Mouse (Mus musculus) liver, embryonic 12.5 days (tissue): ENCODE results near the gene Irf2bp2. TPM values are rescaled to one million over a fixed set of nuclear protein-coding genes. Genes with fewer than 3 reads are reported as not detected.

Source experiments
- ATAC-seq: fragments of 200-750 bp; cut with Nextera tagmentation; 2 replicates; pipeline ENCODE4 v1.8.0; 2017; ENCODE audit warnings: moderate number of reproducible peaks, mild to moderate bottlenecking, moderate library complexity
- H3K27ac ChIP-seq: fragments of 300-500 bp; sonication (generic); 2 replicates; pipeline ENCODE4 v1.5.1; 2016; ENCODE audit warnings: mild to moderate bottlenecking
- H3K27me3 ChIP-seq: fragments of 300-500 bp; sonication (generic); replicated peaks from 2 replicates; pipeline ENCODE4 v1.6.1; 2016; ENCODE audit warnings: mild to moderate bottlenecking, moderate library complexity
- H3K36me3 ChIP-seq: fragments of 300-500 bp; sonication (generic); 2 replicates; pipeline ENCODE4 v1.6.1; 2016; ENCODE audit warnings: mild to moderate bottlenecking, moderate library complexity
- H3K4me1 ChIP-seq: fragments of 300-500 bp; sonication (generic); 2 replicates; pipeline ENCODE4 v1.6.1; 2016
- H3K4me2 ChIP-seq: fragments of 300-500 bp; sonication (generic); 2 replicates; pipeline ENCODE4 v1.6.1; 2016; ENCODE audit warnings: mild to moderate bottlenecking, moderate library complexity
- H3K4me3 ChIP-seq: fragments of 300-500 bp; sonication (generic); 2 replicates; pipeline ENCODE4 v1.5.1; 2016; ENCODE audit warnings: mild to moderate bottlenecking, moderate library complexity
- H3K9ac ChIP-seq: fragments of 300-500 bp; sonication (generic); 2 replicates; pipeline ENCODE4 v1.6.1; 2016; ENCODE audit warnings: mild to moderate bottlenecking, moderate library complexity
- H3K9me3 ChIP-seq: fragments of 300-500 bp; sonication (generic); replicated peaks from 2 replicates; pipeline ENCODE4 v1.6.1; 2016; ENCODE audit warnings: mild to moderate bottlenecking, moderate library complexity
- WGBS: fragments of 180-500 bp; shearing (Covaris S2); methylation state at CpG from one replicate; pipeline ENCODE4 v1.1.7; 2016; ENCODE audit not compliant: insufficient replicate concordance; 5-methylcytosine and 5-hydroxymethylcytosine counted together
- polyA plus RNA-seq: library from polyadenylated mRNA; unstranded; fragments of >200 nt; fragmentation: Nextera tagmentation; extraction: Ambion mirVana; gene quantifications from 2 replicates; pipeline ENCODE4 v1.2.1, GENCODE M21; 2016

Irf2bp2 gene
- polyA plus RNA-seq, 1 experiment from 2014 or later = 5.5 TPM

GRCm38 (mm10) chr8:126616736-126617135, 22.9 kb upstream of the Irf2bp2 start:
- Histone ChIP-seq H3K27ac (no peak overlapping the region), H3K9ac (no peak overlapping the region), H3K36me3 (no peaks in the 10 kb centered on the region), H3K9me3 (no peaks in the 10 kb centered on the region), H3K27me3 (no peaks in the 10 kb centered on the region), H3K4me2 (no peak overlapping the region), H3K4me1 (peaks cover 35% of the 10 kb centered on the region), H3K4me3 (no peak overlapping the region)
- ATAC-seq = no peak
- WGBS = 69% methylated on average over 5 of the region's 5 CpGs

- H3K27me3 ChIP-seq = no peaks in the 10 kb centered on the region
- H3K4me1 ChIP-seq = peaks cover 44% of the 10 kb centered on the region
- H3K4me2 ChIP-seq = peak overlapping the region; percentile 46
- ATAC-seq = peak; percentile 56
- 30% methylated on average over 9 of the region's 9 CpGs for WGBS
- H3K27ac ChIP-seq = peak overlapping the region; percentile 10; the same call in 1 of the 2 replicates
- H3K9me3 ChIP-seq = no peaks in the 10 kb centered on the region
- no peak overlapping the region for H3K4me3 ChIP-seq
- H3K9ac ChIP-seq = no peak overlapping the region
- no peaks in the 10 kb centered on the region for H3K36me3 ChIP-seq
These were observed 22.0 kb upstream of the Irf2bp2 start for GRCm38 (mm10) chr8:126615765-126616164.

GRCm38 (mm10) chr8:126614740-126615132, 20.9 kb upstream of the Irf2bp2 start:
- Histone ChIP-seq H3K9me3 (no peaks in the 10 kb centered on the region), H3K36me3 (no peaks in the 10 kb centered on the region), H3K4me3 (no peak overlapping the region), H3K4me2 (no peak overlapping the region), H3K4me1 (peaks cover 49% of the 10 kb centered on the region), H3K27ac (peak overlapping the region; percentile 62; the same call in 1 of the 2 replicates), H3K9ac (no peak overlapping the region), H3K27me3 (no peaks in the 10 kb centered on the region)
- 66% methylated on average over 5 of the region's 5 CpGs for WGBS
- ATAC-seq = no peak

GRCm38 (mm10) chr8:126614062-126614739, 20.4 kb upstream of the Irf2bp2 start:
- peak overlapping the region; percentile 62; the same call in 1 of the 2 replicates for H3K27ac ChIP-seq
- no peaks in the 10 kb centered on the region for H3K36me3 ChIP-seq
- no peak overlapping the region for H3K4me2 ChIP-seq
- WGBS = 63% methylated on average over 8 of the region's 8 CpGs
- H3K9me3 ChIP-seq = no peaks in the 10 kb centered on the region
- H3K27me3 ChIP-seq = no peaks in the 10 kb centered on the region
- ATAC-seq = peak; percentile 65
- no peak overlapping the region for H3K9ac ChIP-seq
- no peak overlapping the region for H3K4me3 ChIP-seq
- H3K4me1 ChIP-seq = peaks cover 49% of the 10 kb centered on the region

GRCm38 (mm10) chr8:126613143-126613542, 19.4 kb upstream of the Irf2bp2 start:
- 0 out of 2 replicates have a peak overlapping the region, but pooled peaks have one; percentile 23 for H3K27ac ChIP-seq

GRCm38 (mm10) chr8:126612739-126613138, 19.0 kb upstream of the Irf2bp2 start:
- no peak overlapping the region for H3K27ac ChIP-seq
- H3K4me2 ChIP-seq = no peak overlapping the region
- H3K36me3 ChIP-seq = no peaks in the 10 kb centered on the region
- H3K9me3 ChIP-seq = no peaks in the 10 kb centered on the region
- H3K9ac ChIP-seq = no peak overlapping the region
- no peak overlapping the region for H3K4me3 ChIP-seq
- no peak for ATAC-seq
- no peaks in the 10 kb centered on the region for H3K27me3 ChIP-seq
- H3K4me1 ChIP-seq = peaks cover 49% of the 10 kb centered on the region
- 82% methylated on average over 3 of the region's 3 CpGs for WGBS

More at GRCm38 (mm10) chr8:126613143-126613542, 19.4 kb upstream of the Irf2bp2 start:
- Histone ChIP-seq H3K4me3 (no peak overlapping the region), H3K4me1 (peaks cover 49% of the 10 kb centered on the region), H3K9me3 (no peaks in the 10 kb centered on the region), H3K9ac (no peak overlapping the region), H3K36me3 (no peaks in the 10 kb centered on the region), H3K4me2 (no peak overlapping the region), H3K27me3 (no peaks in the 10 kb centered on the region)
- WGBS = 53% methylated on average over 5 of the region's 5 CpGs
- ATAC-seq = no peak

GRCm38 (mm10) chr8:126610713-126611112, 16.9 kb upstream of the Irf2bp2 start:
- Histone ChIP-seq H3K4me3 (no peak overlapping the region), H3K9me3 (no peaks in the 10 kb centered on the region), H3K27ac (peak overlapping the region; percentile 63), H3K36me3 (no peaks in the 10 kb centered on the region), H3K27me3 (no peaks in the 10 kb centered on the region), H3K9ac (no peak overlapping the region), H3K4me2 (no peak overlapping the region), H3K4me1 (peaks cover 39% of the 10 kb centered on the region)
- ATAC-seq = no peak
- WGBS = 5% methylated on average over 3 of the region's 3 CpGs

- no peaks in the 10 kb centered on the region for H3K36me3 ChIP-seq
- H3K9ac ChIP-seq = no peak overlapping the region
- no peak overlapping the region for H3K4me2 ChIP-seq
- no peaks in the 10 kb centered on the region for H3K9me3 ChIP-seq
- WGBS = 71% methylated on average over 11 of the region's 11 CpGs
- ATAC-seq = 0 out of 2 replicates have a peak, but pooled peaks have one; percentile 19
- no peak overlapping the region for H3K27ac ChIP-seq
- H3K4me1 ChIP-seq = peaks cover 29% of the 10 kb centered on the region
- H3K4me3 ChIP-seq = no peak overlapping the region
- no peaks in the 10 kb centered on the region for H3K27me3 ChIP-seq
These were observed 15.9 kb upstream of the Irf2bp2 start for GRCm38 (mm10) chr8:126609556-126610263.

- no peak overlapping the region for H3K9ac ChIP-seq
- peaks cover 41% of the 10 kb centered on the region for H3K4me1 ChIP-seq
- ATAC-seq = no peak
- no peak overlapping the region for H3K4me3 ChIP-seq
- no peak overlapping the region for H3K4me2 ChIP-seq
- no peaks in the 10 kb centered on the region for H3K27me3 ChIP-seq
- no peak overlapping the region for H3K27ac ChIP-seq
- no peaks in the 10 kb centered on the region for H3K36me3 ChIP-seq
- 48% methylated on average over 8 of the region's 8 CpGs for WGBS
- no peaks in the 10 kb centered on the region for H3K9me3 ChIP-seq
These were observed 9.6 kb upstream of the Irf2bp2 start for GRCm38 (mm10) chr8:126603241-126603947.

- no peak overlapping the region for H3K4me3 ChIP-seq
- 59% methylated on average over 8 of the region's 8 CpGs for whole genome bisulfite sequencing
- H3K36me3 ChIP-seq = no peaks in the 10 kb centered on the region
- no peak overlapping the region for H3K27ac ChIP-seq
- H3K4me1 ChIP-seq = peaks cover 48% of the 10 kb centered on the region
- no peak for ATAC-seq
- no peak overlapping the region for H3K9ac ChIP-seq
- no peaks in the 10 kb centered on the region for H3K27me3 ChIP-seq
- no peaks in the 10 kb centered on the region for H3K9me3 ChIP-seq
- H3K4me2 ChIP-seq = no peak overlapping the region
These were observed 8.9 kb upstream of the Irf2bp2 start for GRCm38 (mm10) chr8:126602641-126603040.

GRCm38 (mm10) chr8:126601325-126601724, 7.5 kb upstream of the Irf2bp2 start:
- WGBS = 52% methylated on average over 5 of the region's 5 CpGs

GRCm38 (mm10) chr8:126600816-126601243, 7.0 kb upstream of the Irf2bp2 start:
- no peaks in the 10 kb centered on the region for H3K9me3 ChIP-seq
- no peak overlapping the region for H3K4me3 ChIP-seq
- H3K4me2 ChIP-seq = no peak overlapping the region
- H3K4me1 ChIP-seq = peaks cover 67% of the 10 kb centered on the region
- H3K36me3 ChIP-seq = no peaks in the 10 kb centered on the region
- no peak overlapping the region for H3K9ac ChIP-seq
- H3K27me3 ChIP-seq = no peaks in the 10 kb centered on the region
- WGBS = 41% methylated on average over 7 of the region's 7 CpGs
- no peak overlapping the region for H3K27ac ChIP-seq
- no peak for ATAC-seq

More at GRCm38 (mm10) chr8:126601325-126601724, 7.5 kb upstream of the Irf2bp2 start:
- no peak overlapping the region for H3K27ac ChIP-seq
- no peaks in the 10 kb centered on the region for H3K9me3 ChIP-seq
- no peak for ATAC-seq
- H3K27me3 ChIP-seq = no peaks in the 10 kb centered on the region
- H3K9ac ChIP-seq = no peak overlapping the region
- no peaks in the 10 kb centered on the region for H3K36me3 ChIP-seq
- peaks cover 62% of the 10 kb centered on the region for H3K4me1 ChIP-seq
- H3K4me3 ChIP-seq = no peak overlapping the region
- no peak overlapping the region for H3K4me2 ChIP-seq
